Mouse (Mus musculus): ENCODE data around the gene Lrpprc.

The Lrpprc gene

DNA sequence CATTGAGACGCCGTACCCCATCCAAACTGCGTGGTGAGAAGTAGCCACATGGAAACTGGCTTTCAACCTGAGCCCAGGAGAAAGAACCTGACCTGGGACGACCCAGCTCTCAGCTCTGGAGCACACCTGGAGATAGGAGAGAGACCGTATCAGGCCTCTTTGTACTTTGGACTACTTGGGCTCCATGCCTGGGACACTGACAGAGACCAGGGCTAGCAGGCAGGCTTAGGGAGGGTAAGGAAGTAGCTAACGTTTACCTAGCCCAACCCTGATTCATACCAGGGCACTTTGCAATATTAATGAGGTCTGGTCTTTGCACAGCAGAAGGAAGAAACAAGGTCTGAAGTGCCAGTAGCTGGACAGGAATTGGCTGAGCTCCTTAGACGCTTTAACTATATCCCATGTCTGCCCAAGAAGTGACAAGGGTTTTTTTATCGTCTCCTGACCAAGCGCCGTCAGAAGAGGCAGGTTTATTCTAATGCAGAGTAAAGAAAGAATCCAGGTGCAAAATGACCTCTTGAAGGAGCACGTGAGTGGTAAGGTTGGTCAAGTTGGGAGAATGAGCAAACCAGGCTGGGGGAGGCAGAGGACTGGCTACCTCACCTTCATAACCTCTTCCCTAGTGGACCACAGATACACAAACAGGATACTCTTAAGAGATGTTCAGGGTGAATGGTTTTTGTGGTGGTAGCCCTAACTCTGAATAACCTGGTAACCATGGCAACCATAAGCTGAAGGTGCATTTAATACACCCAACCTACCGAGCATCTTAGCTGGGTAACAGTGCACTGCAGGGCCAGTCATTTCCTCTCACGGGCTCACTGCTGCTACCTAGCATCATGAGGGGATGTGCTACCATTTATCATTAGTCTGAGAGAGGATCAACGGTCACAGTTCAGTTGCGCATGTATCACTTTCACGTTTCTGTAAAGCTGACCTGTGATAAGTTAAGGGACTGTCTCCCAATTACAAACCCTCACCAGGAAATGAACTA lies 117.9 kb downstream of the Lrpprc start:
- no peak for DNase-seq (ENCODE audit: low read depth, low spot score)

DNA sequence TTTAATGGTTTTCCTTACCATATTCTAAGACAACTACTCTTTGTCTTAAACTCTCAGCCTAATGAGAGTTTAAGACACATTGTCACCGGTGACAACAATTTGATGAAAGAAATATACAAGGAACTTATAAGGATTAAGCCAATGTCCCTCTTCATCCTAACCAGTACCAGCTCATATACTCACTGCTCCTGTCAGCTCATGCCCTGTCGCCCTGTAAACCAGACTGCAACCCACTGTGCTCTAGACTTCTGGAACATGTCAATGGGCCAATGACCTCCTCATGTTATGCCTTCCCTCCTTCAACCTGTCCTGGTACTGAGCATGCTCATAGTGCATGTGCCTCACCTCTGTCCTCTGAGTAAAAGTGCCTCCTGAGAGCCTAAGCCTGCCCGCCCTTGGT lies 122.7 kb downstream of the Lrpprc start:
- no peak for DNase-seq (ENCODE audit: low read depth, low spot score)

DNA sequence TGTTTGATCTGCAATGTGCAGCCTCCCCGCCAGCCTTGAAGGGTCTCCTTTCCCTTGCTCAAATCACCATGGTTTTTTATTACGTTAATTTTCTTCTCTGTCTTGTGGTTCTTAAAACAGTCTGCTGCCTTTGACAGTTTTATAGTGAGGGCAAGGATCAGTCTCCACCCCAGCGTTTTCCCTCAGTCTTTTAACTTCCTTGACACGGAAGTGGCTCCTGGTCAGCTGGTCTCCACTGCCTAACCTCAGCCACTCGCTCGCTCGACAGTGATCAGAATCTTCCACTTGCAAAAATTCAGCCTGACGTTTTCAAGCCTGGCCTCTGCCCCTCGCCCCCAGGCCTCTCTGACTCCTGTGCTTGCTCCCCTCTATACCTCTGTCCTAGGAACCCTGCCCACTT lies 124.9 kb downstream of the Lrpprc start:
- no peak for DNase-seq (ENCODE audit: low read depth, low spot score)

DNA sequence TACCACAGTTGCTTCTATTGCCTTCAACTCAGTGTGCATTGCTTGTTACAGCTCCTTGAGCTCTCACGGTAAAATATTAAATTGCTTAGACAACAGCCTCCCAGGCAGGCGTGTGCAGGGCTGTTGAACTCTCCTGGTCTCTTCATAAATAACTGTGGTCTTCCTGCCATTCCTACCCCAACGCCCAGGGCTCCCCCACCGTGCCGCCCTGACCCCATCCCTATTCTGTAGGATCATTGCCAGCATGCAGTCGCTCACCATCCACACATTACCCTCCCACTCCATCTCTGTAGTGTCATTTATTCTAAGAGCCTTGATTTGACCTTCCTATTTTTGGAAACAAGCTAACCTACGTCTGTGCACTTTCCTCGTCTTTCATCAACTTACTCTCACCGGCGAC lies 125.5 kb downstream of the Lrpprc start:
- DNase-seq (ENCODE audit: low read depth, low spot score), result no peak

DNA sequence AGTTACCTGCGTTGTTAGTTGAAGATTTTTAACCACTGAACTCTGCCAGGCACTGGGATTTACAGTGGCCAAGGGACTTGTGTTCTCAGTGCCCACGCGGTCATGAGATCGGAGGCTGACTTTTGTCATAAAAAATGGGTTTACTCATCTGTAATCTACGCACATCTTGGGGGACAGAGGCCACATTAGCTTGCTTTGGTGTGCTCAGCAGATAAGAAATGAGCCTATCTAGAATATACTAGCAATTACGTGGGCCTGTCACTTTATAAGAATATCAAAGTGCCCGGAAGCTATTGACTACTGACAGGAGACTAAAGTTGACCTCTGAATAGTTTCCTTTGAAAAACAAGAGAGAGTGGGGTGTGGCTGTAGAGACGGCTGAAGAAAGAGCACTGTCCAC lies 131.6 kb downstream of the Lrpprc start:
- DNase-seq (ENCODE audit: low read depth, low spot score), result no peak

DNA sequence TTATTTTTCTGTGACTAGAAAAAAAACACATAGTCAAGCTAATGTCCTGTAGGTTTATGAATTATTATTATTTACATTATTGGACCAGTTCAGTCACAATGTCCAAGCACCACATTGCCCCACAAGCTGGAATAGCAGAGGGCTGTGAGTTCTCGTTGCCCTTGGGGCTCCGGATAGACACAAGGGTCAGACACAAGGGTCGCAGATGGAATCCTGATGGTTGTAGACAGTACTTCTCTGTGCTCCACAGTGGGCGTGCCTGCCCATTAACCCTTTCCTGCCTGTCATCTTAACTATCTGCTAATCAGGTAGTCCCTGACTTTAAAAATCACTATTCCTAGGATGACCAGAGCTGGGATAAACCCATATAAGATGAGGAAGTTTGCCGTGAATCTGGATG lies 132.4 kb downstream of the Lrpprc start:
- DNase-seq (ENCODE audit: low read depth, low spot score), result no peak

DNA sequence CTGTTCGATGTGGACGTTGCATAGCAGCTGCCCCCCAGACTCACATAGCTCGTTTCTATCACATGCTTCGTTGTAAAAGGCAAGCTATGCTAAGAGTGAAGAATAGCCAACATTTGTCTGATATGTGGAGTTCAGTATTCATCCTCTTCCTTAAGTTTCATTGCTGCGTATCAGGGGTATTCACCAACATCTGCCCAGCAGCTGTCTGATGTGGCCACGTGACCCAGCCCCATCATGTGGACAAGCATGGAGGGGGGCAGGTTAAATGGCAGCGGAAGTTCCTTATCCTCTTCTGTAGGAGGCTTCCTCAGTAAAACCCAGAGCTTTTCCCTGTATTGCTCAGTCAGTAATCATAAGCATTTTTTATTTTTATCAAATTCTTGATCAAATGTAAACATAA lies 132.8 kb downstream of the Lrpprc start:
- DNase-seq (ENCODE audit: low read depth, low spot score), result no peak

DNA sequence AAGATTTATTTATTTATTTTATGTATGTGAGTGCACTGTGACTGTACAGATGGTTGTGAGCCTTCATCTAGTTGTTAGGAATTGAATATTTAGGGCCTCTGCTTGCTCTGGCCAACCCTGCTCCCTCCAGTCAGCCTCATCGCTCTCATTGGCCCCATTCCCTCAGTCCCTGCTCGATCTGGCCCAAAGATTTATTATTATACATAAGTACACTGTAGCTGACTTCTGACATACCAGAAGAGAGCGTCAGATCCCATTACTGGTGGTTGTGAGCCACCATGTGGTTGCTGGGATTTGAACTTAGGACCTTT lies 133.2 kb downstream of the Lrpprc start:
- DNase-seq (ENCODE audit: low read depth, low spot score), result no peak

DNA sequence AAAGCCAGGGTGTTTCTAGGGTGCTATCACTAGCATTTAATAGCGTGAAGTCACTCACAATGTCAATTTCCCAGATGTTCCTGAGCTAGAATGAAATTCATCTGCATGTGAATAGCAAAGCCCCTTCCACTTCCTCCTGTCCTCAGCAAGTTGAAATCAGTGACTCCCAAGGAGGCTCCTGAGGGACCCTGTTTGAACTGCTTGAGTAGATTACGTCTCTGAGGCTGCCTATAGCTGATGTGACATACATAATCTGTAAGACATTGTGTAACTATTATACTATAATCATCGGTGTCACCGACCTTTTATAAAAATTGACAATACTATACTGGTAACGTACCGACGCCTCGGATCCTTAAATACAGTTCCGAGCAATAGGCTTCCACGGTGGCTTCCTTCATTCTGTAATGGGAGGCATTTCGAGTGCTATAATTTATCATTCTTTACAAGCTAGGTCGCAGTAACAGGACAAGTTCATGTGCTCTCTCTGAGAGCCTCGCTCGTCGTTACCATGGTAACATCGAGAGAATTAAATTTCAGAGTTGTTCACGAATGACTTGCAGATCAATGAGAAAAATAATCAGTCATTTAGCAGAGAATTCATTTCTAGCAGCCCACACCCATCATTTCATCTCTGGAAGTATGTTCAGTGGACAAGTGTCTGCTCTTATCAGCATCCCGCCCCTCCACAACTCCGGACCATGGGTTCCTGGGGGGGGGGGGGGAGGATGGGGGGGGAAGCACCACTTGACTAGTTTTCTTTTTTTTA lies 133.8 kb downstream of the Lrpprc start:
- no peak for DNase-seq (ENCODE audit: low read depth, low spot score)

DNA sequence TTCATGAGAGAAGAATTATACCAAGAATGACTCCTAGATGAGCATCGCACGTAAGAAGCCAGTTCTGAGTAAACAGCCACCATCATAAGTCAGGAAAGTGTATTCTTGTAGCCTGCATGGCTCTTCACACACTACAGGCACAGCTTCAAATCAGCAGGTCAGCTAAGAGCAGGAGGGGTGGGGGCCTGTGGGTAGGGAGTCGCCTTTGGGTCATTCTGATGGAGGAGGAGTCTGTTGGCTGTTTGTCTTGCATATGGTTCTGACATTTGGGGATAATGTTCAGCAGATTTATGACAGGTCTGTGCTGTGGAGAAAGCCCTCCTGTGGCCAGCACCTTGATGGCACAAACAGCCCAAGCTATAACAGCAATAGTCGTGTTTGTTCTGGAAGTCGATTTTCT lies 134.4 kb downstream of the Lrpprc start:
- no peak for DNase-seq (ENCODE audit: low read depth, low spot score)

Measured in WW6 (cell line).